Mouse (Mus musculus) kidney, postnatal 0 days (tissue): ENCODE measurements at regions not wholly inside any gene's neighbourhood (a gene's known extent, or its start where the extent isn't known, plus 50 kb on each side); places are given as distances from the start of the nearest gene placed in this dataset.

Source experiments
- ATAC-seq: fragments of 200-750 bp; cut with Nextera tagmentation; replicated peaks from 2 replicates; pipeline ENCODE4 v1.8.0; 2017; ENCODE audit warnings: low read depth, moderate number of reproducible peaks, moderate TSS enrichment, moderate library complexity; ENCODE audit not compliant: low FRiP score
- DNase-seq: peaks from one replicate; pipeline ENCODE4 v3.0.0-alpha.2; 2016; ENCODE audit warnings: low spot score
- H3K27ac ChIP-seq: fragments of 300-500 bp; sonication (generic); 2 replicates; pipeline ENCODE4 v1.5.1; 2014; ENCODE audit warnings: mild to moderate bottlenecking
- H3K27me3 ChIP-seq: fragments of 300-500 bp; sonication (generic); 2 replicates; pipeline ENCODE4 v1.6.1; 2014; ENCODE audit warnings: low read length, mixed read lengths; ENCODE audit not compliant: insufficient read depth
- H3K36me3 ChIP-seq: fragments of 300-500 bp; sonication (generic); 2 replicates; pipeline ENCODE4 v1.6.1; 2014; ENCODE audit warnings: low read length, mixed read lengths; ENCODE audit not compliant: insufficient read depth
- H3K4me1 ChIP-seq: fragments of 300-500 bp; sonication (generic); replicated peaks from 2 replicates; pipeline ENCODE4 v1.6.1; 2014; ENCODE audit warnings: antibody characterized with exemption, low read length, mixed read lengths; ENCODE audit not compliant: insufficient read depth
- H3K4me2 ChIP-seq: fragments of 300-500 bp; sonication (generic); 2 replicates; pipeline ENCODE4 v1.6.1; 2014; ENCODE audit warnings: mild to moderate bottlenecking, low read length, moderate library complexity, mixed read lengths
- H3K4me3 ChIP-seq: fragments of 300-500 bp; sonication (generic); replicated peaks from 2 replicates; pipeline ENCODE4 v1.5.1; 2014; ENCODE audit warnings: low read depth, low read length
- H3K9ac ChIP-seq: fragments of 300-500 bp; sonication (generic); 2 replicates; pipeline ENCODE4 v1.6.1; 2014; ENCODE audit warnings: low read depth, low read length
- H3K9me3 ChIP-seq: fragments of 300-500 bp; sonication (generic); replicated peaks from 2 replicates; pipeline ENCODE4 v1.6.1; 2016; ENCODE audit warnings: low read length, inconsistent platforms, mixed read lengths
- CTCF ChIP-seq: IDR thresholded peaks from 2 replicates; pipeline ENCODE4 v1.5.1; 2016; ENCODE audit warnings: antibody characterized with exemption, low read depth, mild to moderate bottlenecking, moderate library complexity
- WGBS: fragments of 180-500 bp; shearing (Covaris S2); extraction: QIAGEN DNeasy Blood & Tissue Kit; methylation state at CpG from one replicate; pipeline ENCODE4 v1.1.7; 2014; 5-methylcytosine and 5-hydroxymethylcytosine counted together

GRCm38 (mm10) chr13:101100621-101101020, 267.4 kb upstream of the Slc30a5 start:
- Histone ChIP-seq H3K4me1 (no peaks in the 10 kb centered on the region), H3K36me3 (no peaks in the 10 kb centered on the region), H3K27me3 (no peaks in the 10 kb centered on the region), H3K4me3 (no peak overlapping the region), H3K27ac (no peak overlapping the region), H3K4me2 (no peak overlapping the region), H3K9ac (no peak overlapping the region), H3K9me3 (no peaks in the 10 kb centered on the region)
- WGBS: 63% methylated on average over 3 of the region's 3 CpGs
- TF ChIP-seq CTCF: no peak
- ATAC-seq (no peak), DNase-seq (no peak)

- no peak for TF ChIP-seq CTCF
- peak; percentile 9 for DNase-seq
- H3K9ac ChIP-seq: no peak overlapping the region
- H3K27me3 ChIP-seq: no peaks in the 10 kb centered on the region
- no peaks in the 10 kb centered on the region for H3K9me3 ChIP-seq
- no peaks in the 10 kb centered on the region for H3K4me1 ChIP-seq
- no peak overlapping the region for H3K4me3 ChIP-seq
- no peak overlapping the region for H3K27ac ChIP-seq
- no peak overlapping the region for H3K4me2 ChIP-seq
- WGBS: 56% methylated on average over 1 of the region's 1 CpGs
- no peaks in the 10 kb centered on the region for H3K36me3 ChIP-seq
- no peak for ATAC-seq
Measured at GRCm38 (mm10) chr13:101096856-101097255, 263.6 kb upstream of the Slc30a5 start.

DNA sequence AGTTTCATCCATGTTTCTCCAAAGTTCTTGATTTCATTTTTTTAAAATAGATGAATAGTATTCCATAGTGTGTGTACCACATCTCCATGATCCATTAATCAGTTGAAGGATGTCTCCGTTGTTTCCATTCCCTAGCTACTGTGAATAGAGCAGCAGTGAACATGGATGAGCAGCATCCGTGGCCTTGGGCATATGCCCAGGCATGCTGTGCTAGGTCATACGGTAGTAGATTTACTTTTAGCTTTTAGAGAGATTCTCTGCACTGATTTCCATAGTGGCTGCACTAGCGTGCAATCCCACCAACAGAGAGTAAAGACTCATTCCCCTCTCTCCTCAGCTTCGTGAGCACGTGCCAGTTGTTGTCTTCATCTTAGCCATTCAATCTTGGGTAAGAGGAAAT, 263.0 kb upstream of the Slc30a5 start:
- H3K27ac ChIP-seq: no peak overlapping the region
- no peak for DNase-seq
- no peak for TF ChIP-seq CTCF

GRCm38 (mm10) chr13:101095057-101095831, 262.0 kb upstream of the Slc30a5 start:
- H3K27me3 ChIP-seq: no peaks in the 10 kb centered on the region
- no peaks in the 10 kb centered on the region for H3K4me1 ChIP-seq
- no peak for TF ChIP-seq CTCF
- DNase-seq: no peak
- H3K4me2 ChIP-seq: no peak overlapping the region
- H3K9me3 ChIP-seq: no peaks in the 10 kb centered on the region
- H3K4me3 ChIP-seq: no peak overlapping the region
- no peaks in the 10 kb centered on the region for H3K36me3 ChIP-seq
- 85% methylated on average over 6 of the region's 6 CpGs for WGBS
- no peak for ATAC-seq
- no peak overlapping the region for H3K9ac ChIP-seq
- no peak overlapping the region for H3K27ac ChIP-seq

More for the DNA sequence above, 263.0 kb upstream of the Slc30a5 start:
- H3K9me3 ChIP-seq: no peaks in the 10 kb centered on the region
- no peaks in the 10 kb centered on the region for H3K27me3 ChIP-seq
- ATAC-seq: no peak
- no peaks in the 10 kb centered on the region for H3K36me3 ChIP-seq
- no peak overlapping the region for H3K4me2 ChIP-seq
- no peak overlapping the region for H3K9ac ChIP-seq
- H3K4me1 ChIP-seq: no peaks in the 10 kb centered on the region
- 87% methylated on average over 6 of the region's 6 CpGs for WGBS
- H3K4me3 ChIP-seq: no peak overlapping the region

DNA sequence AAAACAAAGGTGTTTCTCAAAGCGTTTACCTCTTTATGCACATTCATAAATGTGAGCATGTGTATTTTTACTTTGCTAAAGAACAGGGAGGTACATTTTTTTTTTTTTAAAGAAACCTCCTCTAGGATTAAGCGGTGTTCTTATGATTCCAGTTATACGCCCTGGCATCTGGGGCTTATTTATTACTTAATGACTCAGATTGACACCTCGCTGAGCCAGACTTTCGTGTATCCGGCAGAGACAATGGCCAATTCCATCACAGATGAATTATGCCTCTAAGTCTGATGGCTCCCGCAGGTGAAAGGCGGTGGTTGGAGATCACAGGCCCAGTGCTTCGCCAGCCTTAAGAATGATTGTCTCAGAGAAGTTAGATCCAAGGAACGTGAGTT, 259.5 kb upstream of the Slc30a5 start:
- Histone ChIP-seq H3K36me3 (no peaks in the 10 kb centered on the region), H3K9ac (no peak overlapping the region), H3K4me2 (no peak overlapping the region), H3K27me3 (no peaks in the 10 kb centered on the region), H3K4me1 (no peaks in the 10 kb centered on the region), H3K9me3 (no peaks in the 10 kb centered on the region), H3K27ac (no peak overlapping the region), H3K4me3 (no peak overlapping the region)
- WGBS: 63% methylated on average over 10 of the region's 10 CpGs
- no peak for TF ChIP-seq CTCF
- ATAC-seq (no peak), DNase-seq (no peak)

DNA sequence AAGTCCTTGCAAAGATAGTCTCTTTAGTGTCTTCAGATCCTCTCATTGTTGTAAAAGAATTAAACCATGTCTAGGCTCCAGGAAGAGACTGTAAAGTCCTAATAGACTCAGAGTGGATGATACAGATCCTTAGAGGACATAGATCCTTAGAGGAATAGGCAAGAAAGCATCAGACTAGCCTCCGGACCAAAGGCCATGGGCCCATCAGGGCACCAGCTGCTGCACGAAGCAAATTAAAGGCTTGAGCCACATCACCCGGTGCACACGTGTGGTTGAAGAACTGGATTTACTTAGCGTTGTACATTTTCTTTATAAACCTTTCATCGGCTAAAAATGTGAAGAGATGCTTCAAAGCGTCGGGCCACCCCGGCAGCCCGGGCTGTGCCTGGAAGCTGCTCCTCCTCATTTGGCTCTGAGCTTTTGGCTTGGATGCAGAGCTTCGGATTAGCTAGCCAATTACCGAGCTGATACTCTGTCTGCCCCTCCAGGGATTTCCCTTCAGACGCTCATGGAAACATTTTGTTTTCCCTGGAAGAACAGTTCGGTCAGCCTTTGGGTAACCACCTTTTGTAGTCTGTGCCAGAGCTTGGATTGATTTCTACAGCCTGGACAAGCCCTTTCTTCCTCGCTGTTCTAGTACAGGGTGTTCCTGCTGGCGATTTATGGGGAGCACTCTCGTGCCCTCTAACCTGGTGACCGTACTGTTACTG, 259.0 kb upstream of the Slc30a5 start:
- Histone ChIP-seq H3K4me3 (no peak overlapping the region), H3K27me3 (no peaks in the 10 kb centered on the region), H3K4me1 (no peaks in the 10 kb centered on the region), H3K9me3 (no peaks in the 10 kb centered on the region), H3K27ac (no peak overlapping the region), H3K36me3 (no peaks in the 10 kb centered on the region), H3K4me2 (no peak overlapping the region), H3K9ac (no peak overlapping the region)
- no peak for TF ChIP-seq CTCF
- peak; percentile 73 for DNase-seq
- WGBS: 60% methylated on average over 18 of the region's 18 CpGs
- ATAC-seq: no peak
